Mouse (Mus musculus): Measurements from ENCODE around the gene Pitx1.

- TF ChIP-seq GATA1 (IDR thresholded peaks at IDR 0.05; ENCODE audit: borderline replicate concordance, low read length) (no peak), FLI1 (IDR thresholded peaks at IDR 0.05; ENCODE audit: low read length) (no peak)
Measured at GRCm38 (mm10) chr13:55828141-55829017, 7.6 kb downstream of the Pitx1 start.

Measured in megakaryocyte, embryonic 14.5 days (primary cell).